Mouse (Mus musculus): ENCODE data around the gene Lrrc58. TPM values are rescaled to one million over a fixed set of nuclear protein-coding genes. Genes with fewer than 3 reads are reported as not detected.

Gene Lrrc58
- polyA plus RNA-seq, 1 experiment from 2014 or later = 41.8 TPM

DNA sequence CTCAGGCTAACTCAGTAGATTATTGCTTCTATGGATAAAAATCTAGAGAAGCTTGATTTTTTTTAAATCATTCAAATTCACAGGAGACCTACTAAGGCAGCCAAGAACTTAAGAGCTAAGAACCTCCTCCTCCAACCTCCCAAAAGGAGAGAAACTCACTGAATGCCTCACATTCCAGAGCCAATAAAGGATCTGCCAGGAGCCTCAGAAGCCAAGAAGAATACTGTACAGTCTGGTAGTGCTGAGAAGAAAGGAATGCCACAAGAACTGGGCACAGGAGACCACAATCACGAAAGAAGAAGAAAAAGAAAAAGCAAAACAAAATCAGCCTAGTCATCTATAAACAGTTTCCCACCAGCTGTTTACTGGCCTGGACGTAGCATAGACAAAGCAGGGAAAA lies 60.8 kb downstream of the Lrrc58 start:
- Histone ChIP-seq H3K36me3 (ENCODE audit: control insufficient read depth, insufficient read depth, low read length) (no peaks in the 10 kb centered on the region), H3K9me3 (replicated peaks; ENCODE audit: control insufficient read depth, low read length) (no peaks in the 10 kb centered on the region), H3K27ac (ENCODE audit: low read length) (no peak overlapping the region), H3K4me3 (replicated peaks; ENCODE audit: low read length) (no peak overlapping the region), H3K4me2 (ENCODE audit: low read depth, low read length) (no peak overlapping the region), H3K27me3 (ENCODE audit: control insufficient read depth, insufficient read depth, low read length) (no peaks in the 10 kb centered on the region), H3K4me1 (ENCODE audit: control insufficient read depth, insufficient read depth, low read length) (no peaks in the 10 kb centered on the region), H3K9ac (ENCODE audit: low read length) (no peak overlapping the region)
- no peak for ATAC-seq (ENCODE audit: insufficient read depth, low FRiP score)
- WGBS = 54% methylated on average over 2 of the region's 2 CpGs

DNA sequence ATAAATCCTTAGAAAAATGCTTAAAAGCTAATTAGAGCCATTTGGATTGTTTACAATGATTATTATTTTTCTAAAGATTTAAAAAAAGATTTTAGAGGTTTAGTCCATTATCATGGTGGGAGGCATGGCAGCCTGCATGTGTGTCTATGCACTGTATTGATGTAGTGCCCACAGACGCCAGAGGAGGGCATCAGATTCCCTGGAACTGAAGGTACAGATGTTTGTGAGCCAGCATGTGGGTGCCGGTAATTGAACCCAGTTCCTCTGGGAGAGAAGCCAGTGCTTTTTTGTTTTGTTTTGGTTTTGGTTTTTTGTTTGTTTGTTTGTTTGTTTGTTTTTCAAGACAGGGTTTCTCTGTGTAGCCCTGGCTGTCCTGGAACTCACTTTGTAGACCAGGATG lies 61.4 kb downstream of the Lrrc58 start:
- no peaks in the 10 kb centered on the region for H3K36me3 ChIP-seq (ENCODE audit: control insufficient read depth, insufficient read depth, low read length)
- H3K27ac ChIP-seq (ENCODE audit: low read length) = no peak overlapping the region
- WGBS = 89% methylated on average over 2 of the region's 2 CpGs
- no peak for ATAC-seq (ENCODE audit: insufficient read depth, low FRiP score)
- no peak overlapping the region for H3K4me3 ChIP-seq (replicated peaks; ENCODE audit: low read length)
- H3K9ac ChIP-seq (ENCODE audit: low read length) = no peak overlapping the region
- H3K4me1 ChIP-seq (ENCODE audit: control insufficient read depth, insufficient read depth, low read length) = no peaks in the 10 kb centered on the region
- H3K9me3 ChIP-seq (replicated peaks; ENCODE audit: control insufficient read depth, low read length) = no peaks in the 10 kb centered on the region
- no peak overlapping the region for H3K4me2 ChIP-seq (ENCODE audit: low read depth, low read length)
- H3K27me3 ChIP-seq (ENCODE audit: control insufficient read depth, insufficient read depth, low read length) = no peaks in the 10 kb centered on the region

DNA sequence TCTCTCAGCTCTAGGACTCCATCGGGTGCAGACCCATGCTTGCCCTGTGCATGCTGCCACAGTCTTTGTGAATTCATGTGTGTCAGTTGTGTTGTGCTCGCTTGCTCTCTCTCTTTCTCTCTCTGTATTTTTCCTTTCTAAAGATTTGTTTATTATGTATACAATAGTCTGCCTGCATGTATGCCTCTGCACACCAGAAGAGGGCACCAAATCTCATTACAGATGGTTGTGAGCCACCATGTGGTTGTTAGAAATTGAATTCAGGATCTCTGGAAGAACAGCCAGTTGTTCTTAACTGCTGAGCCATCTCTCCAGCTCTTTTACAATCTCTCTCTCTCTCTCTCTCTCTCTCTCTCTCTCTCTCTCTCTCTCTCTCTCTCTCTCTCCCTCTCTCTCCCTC lies 66.7 kb downstream of the Lrrc58 start:
- Histone ChIP-seq H3K9me3 (replicated peaks; ENCODE audit: control insufficient read depth, low read length) (no peaks in the 10 kb centered on the region), H3K27ac (ENCODE audit: low read length) (no peak overlapping the region), H3K9ac (ENCODE audit: low read length) (no peak overlapping the region), H3K4me2 (ENCODE audit: low read depth, low read length) (no peak overlapping the region), H3K27me3 (ENCODE audit: control insufficient read depth, insufficient read depth, low read length) (no peaks in the 10 kb centered on the region), H3K4me1 (ENCODE audit: control insufficient read depth, insufficient read depth, low read length) (no peaks in the 10 kb centered on the region), H3K36me3 (ENCODE audit: control insufficient read depth, insufficient read depth, low read length) (no peaks in the 10 kb centered on the region), H3K4me3 (replicated peaks; ENCODE audit: low read length) (no peak overlapping the region)
- WGBS = 79% methylated on average over 2 of the region's 2 CpGs
- ATAC-seq (ENCODE audit: insufficient read depth, low FRiP score) = no peak

DNA sequence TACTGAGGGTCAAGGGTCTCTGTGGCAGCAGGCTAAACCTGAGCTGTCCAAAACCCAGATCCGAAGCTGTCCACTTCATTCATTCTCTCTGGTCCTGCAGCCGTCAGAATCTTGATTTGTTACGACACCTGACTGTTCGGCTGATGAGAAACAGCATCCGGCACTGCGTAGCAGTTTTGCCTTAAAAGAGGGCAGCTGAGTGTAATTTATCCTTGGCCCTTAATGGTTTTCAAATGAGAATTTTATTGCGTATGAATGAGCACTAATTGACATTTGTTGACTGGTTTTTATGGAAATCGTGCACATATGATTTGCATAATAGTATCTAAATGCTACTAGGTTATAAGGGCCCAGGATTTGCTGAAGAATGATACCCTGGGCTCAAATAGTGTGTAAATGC lies 69.1 kb downstream of the Lrrc58 start:
- no peak overlapping the region for H3K27ac ChIP-seq (ENCODE audit: low read length)
- no peak overlapping the region for H3K9ac ChIP-seq (ENCODE audit: low read length)
- WGBS = 71% methylated on average over 8 of the region's 8 CpGs
- no peak overlapping the region for H3K4me3 ChIP-seq (replicated peaks; ENCODE audit: low read length)
- H3K4me1 ChIP-seq (ENCODE audit: control insufficient read depth, insufficient read depth, low read length) = no peaks in the 10 kb centered on the region
- no peaks in the 10 kb centered on the region for H3K27me3 ChIP-seq (ENCODE audit: control insufficient read depth, insufficient read depth, low read length)
- no peak for ATAC-seq (ENCODE audit: insufficient read depth, low FRiP score)
- no peaks in the 10 kb centered on the region for H3K36me3 ChIP-seq (ENCODE audit: control insufficient read depth, insufficient read depth, low read length)
- H3K9me3 ChIP-seq (replicated peaks; ENCODE audit: control insufficient read depth, low read length) = no peaks in the 10 kb centered on the region
- no peak overlapping the region for H3K4me2 ChIP-seq (ENCODE audit: low read depth, low read length)

Other genes with a start within 250 kb of the Lrrc58 start
- 57.4 and 64.0 TPM in 2 replicates for gene Ndufb4, start 213.9 kb upstream of the Lrrc58 start, polyA plus RNA-seq (2015; fragmentation: Nextera tagmentation; extraction: Ambion mirVana)
- 417 and 440 TPM in 2 replicates for gene Fstl1, start 91.5 kb upstream of the Lrrc58 start, polyA plus RNA-seq (2015; fragmentation: Nextera tagmentation; extraction: Ambion mirVana)
- gene Gm36028, start 7.2 kb upstream of the Lrrc58 start, polyA plus RNA-seq (2015; fragmentation: Nextera tagmentation; extraction: Ambion mirVana) = 0.72 and 1.4 TPM in 2 replicates
- 0.05 and 0.31 TPM in 2 replicates for gene Gpr156, start 48.1 kb downstream of the Lrrc58 start, polyA plus RNA-seq (2015; fragmentation: Nextera tagmentation; extraction: Ambion mirVana)
- gene Gsk3b, start 220.6 kb downstream of the Lrrc58 start, polyA plus RNA-seq (2015; fragmentation: Nextera tagmentation; extraction: Ambion mirVana) = 41.8 and 42.3 TPM in 2 replicates